Mouse (Mus musculus) intestine, embryonic 14.5 days (tissue): ENCODE measurements around the gene Prrg1. TPM values are rescaled to one million over a fixed set of nuclear protein-coding genes. Genes with fewer than 3 reads are reported as not detected.

ENCODE experiments used
- ATAC-seq: fragments of 200-750 bp; cut with Nextera tagmentation; replicated peaks from 2 replicates; pipeline ENCODE4 v1.8.0; 2017; ENCODE audit warnings: low read depth, moderate number of reproducible peaks, moderate TSS enrichment, moderate library complexity; ENCODE audit not compliant: low FRiP score, low TSS enrichment
- DNase-seq: peaks from one replicate; pipeline ENCODE4 v3.0.0-alpha.2; 2018; ENCODE audit warnings: low spot score
- H3K27ac ChIP-seq: fragments of 300-500 bp; sonication (generic); 2 replicates; pipeline ENCODE4 v1.5.1; 2014; ENCODE audit warnings: low read depth, mild to moderate bottlenecking, control low read depth
- H3K27me3 ChIP-seq: fragments of 300-500 bp; sonication (generic); replicated peaks from 2 replicates; pipeline ENCODE4 v1.6.1; 2014; ENCODE audit warnings: low read length, control low read depth; ENCODE audit not compliant: control insufficient read depth, insufficient read depth
- H3K36me3 ChIP-seq: fragments of 300-500 bp; sonication (generic); 2 replicates; pipeline ENCODE4 v1.6.1; 2014; ENCODE audit warnings: low read length, control low read depth; ENCODE audit not compliant: control insufficient read depth, insufficient read depth
- H3K4me1 ChIP-seq: fragments of 300-500 bp; sonication (generic); replicated peaks from 2 replicates; pipeline ENCODE4 v1.6.1; 2014; ENCODE audit warnings: low read length, control low read depth, mixed read lengths; ENCODE audit not compliant: control insufficient read depth, insufficient read depth
- H3K4me2 ChIP-seq: fragments of 300-500 bp; sonication (generic); 2 replicates; pipeline ENCODE4 v1.6.1; 2014; ENCODE audit warnings: low read length
- H3K4me3 ChIP-seq: fragments of 300-500 bp; sonication (generic); 2 replicates; pipeline ENCODE4 v1.5.1; 2014; ENCODE audit warnings: low read depth, low read length, control low read depth, mixed read lengths
- H3K9ac ChIP-seq: fragments of 300-500 bp; sonication (generic); 2 replicates; pipeline ENCODE4 v1.6.1; 2014; ENCODE audit warnings: mild to moderate bottlenecking, low read length
- H3K9me3 ChIP-seq: fragments of 300-500 bp; sonication (generic); 2 replicates; pipeline ENCODE4 v1.6.1; 2016; ENCODE audit warnings: low read length, control low read depth; ENCODE audit not compliant: control insufficient read depth
- WGBS: fragments of 180-500 bp; shearing (Covaris S2); extraction: QIAGEN DNeasy Blood & Tissue Kit; methylation state at CpG from one replicate; pipeline ENCODE4 v1.1.7; 2014; 5-methylcytosine and 5-hydroxymethylcytosine counted together
- polyA plus RNA-seq: library from polyadenylated mRNA; unstranded; fragments of >200 nt; fragmentation: Nextera tagmentation; extraction: Ambion mirVana; gene quantifications from 2 replicates; pipeline ENCODE4 v1.2.1, GENCODE M21; 2014

The Prrg1 gene
- 9.5 and 11.5 TPM in 2 replicates for polyA plus RNA-seq

DNA sequence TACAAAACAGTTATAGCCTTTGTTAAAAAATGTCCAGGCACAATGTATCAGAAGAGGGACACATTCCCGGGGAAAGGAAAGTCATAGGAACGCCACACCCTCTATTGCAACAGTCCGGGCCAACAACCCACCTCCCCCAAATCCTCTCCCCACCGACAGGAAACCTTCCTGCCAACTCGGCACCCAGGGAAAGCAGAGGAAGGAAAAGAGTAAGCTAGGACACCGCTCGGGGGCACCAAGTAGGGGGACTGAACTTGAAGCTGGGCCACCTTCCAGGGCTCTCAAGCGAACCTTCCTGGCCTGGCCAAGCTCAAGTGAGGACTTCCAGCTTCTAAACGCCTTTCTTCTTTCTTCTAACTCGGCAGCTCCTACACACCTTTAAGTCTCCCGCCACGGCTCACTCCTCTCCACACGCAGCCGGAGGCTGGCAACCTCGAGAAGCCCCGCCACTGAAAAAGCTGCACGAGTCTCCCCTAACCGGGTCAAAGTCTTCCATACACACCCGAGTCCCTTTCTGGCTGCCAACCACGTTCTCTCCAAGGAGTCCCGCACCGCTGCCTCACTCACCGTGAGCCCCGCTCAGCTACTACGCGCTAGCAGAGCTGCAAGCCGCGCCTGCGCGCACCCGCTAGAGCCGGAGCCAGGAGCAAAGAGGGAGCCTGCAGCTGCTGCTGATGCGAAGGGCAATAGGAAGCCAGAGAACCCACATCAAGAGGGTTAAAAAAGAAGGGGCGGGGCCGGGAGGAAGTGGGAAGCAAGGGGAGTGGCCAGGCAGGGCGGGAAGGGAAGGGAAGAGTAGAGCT, at the start of gene Prrg1:
Gene Prrg1, minus strand, starts transcription at position 695 of the 803 bp plus-strand sequence.
- H3K4me1 ChIP-seq = no peaks in the 10 kb centered on the region
- no peaks in the 10 kb centered on the region for H3K9me3 ChIP-seq
- H3K4me2 ChIP-seq = peak within 1 kb of the TSS; percentile 37
- H3K27ac ChIP-seq = peak within 1 kb of the TSS; percentile 86
- peak within 1 kb of the TSS; percentile 46 for H3K4me3 ChIP-seq
- H3K27me3 ChIP-seq = no peaks in the 10 kb centered on the region
- peak; percentile 93 for ATAC-seq
- H3K36me3 ChIP-seq = no peaks in the 10 kb centered on the region
- 13% methylated on average over 36 of the region's 36 CpGs for WGBS
- peak within 1 kb of the TSS; percentile 51 for H3K9ac ChIP-seq
- peak; percentile 77 for DNase-seq

- 57% methylated on average over 2 of the region's 2 CpGs for WGBS
- no peaks in the 10 kb centered on the region for H3K9me3 ChIP-seq
- H3K27me3 ChIP-seq = no peaks in the 10 kb centered on the region
- no peaks in the 10 kb centered on the region for H3K36me3 ChIP-seq
- H3K4me2 ChIP-seq = no peak overlapping the region
- ATAC-seq = no peak
- H3K9ac ChIP-seq = no peak overlapping the region
- H3K4me3 ChIP-seq = no peak overlapping the region
- H3K4me1 ChIP-seq = no peaks in the 10 kb centered on the region
- no peak overlapping the region for H3K27ac ChIP-seq
- no peak for DNase-seq
These were observed 22.1 kb upstream of the Prrg1 start for GRCm38 (mm10) chrX:78605814-78606213.

DNA sequence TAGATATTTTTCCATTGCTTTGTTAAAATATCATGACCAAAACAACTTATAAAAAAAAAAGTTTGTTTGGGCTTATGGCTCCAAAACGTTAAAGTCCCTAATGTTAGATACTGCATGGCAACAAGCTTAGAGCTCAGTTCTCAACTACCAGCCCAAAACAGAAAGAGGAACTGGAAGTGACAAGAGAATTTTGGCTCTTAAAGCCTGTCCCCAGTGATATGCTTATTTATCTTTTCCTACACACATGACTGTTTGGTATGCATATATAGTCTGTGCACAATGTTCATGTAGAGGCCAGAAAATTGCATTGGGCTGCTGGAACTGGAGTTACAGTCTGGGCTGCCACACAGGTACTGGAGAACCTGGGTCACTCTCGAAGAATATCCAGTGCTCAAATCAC, 9.4 kb upstream of the Prrg1 start:
- no peaks in the 10 kb centered on the region for H3K9me3 ChIP-seq
- H3K27ac ChIP-seq = no peak overlapping the region
- H3K36me3 ChIP-seq = no peaks in the 10 kb centered on the region
- WGBS = 68% methylated on average over 2 of the region's 2 CpGs
- H3K27me3 ChIP-seq = no peaks in the 10 kb centered on the region
- no peak overlapping the region for H3K4me2 ChIP-seq
- DNase-seq = no peak
- H3K4me1 ChIP-seq = no peaks in the 10 kb centered on the region
- ATAC-seq = no peak
- H3K4me3 ChIP-seq = no peak overlapping the region
- H3K9ac ChIP-seq = no peak overlapping the region

DNA sequence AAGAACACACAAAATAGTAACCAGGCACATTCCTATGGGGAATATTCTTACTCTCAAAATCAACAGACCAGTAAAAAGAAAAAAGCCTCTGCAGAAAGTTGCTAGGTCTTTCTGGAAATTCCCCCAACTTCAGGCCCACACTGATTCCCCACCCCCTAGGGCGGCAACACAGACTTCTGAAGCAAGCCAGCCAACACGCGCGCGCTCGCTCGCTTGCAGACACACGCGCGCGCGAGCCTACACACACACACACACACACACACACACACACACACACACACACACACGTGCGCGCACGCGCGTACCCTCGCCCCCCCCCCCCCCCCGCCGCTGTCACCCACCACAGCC, 868 bp downstream of the Prrg1 start:
- ATAC-seq (peak; percentile 78), DNase-seq (peak; percentile 61)
- Histone ChIP-seq H3K27me3 (no peaks in the 10 kb centered on the region), H3K4me2 (peak overlapping the region; percentile 37), H3K36me3 (no peaks in the 10 kb centered on the region), H3K4me3 (peak overlapping the region; percentile 46), H3K9ac (peak overlapping the region; percentile 51), H3K27ac (peak overlapping the region; percentile 86; the same call in 1 of the 2 replicates), H3K4me1 (no peaks in the 10 kb centered on the region), H3K9me3 (no peaks in the 10 kb centered on the region)
- 28% methylated on average over 6 of the region's 21 CpGs for WGBS

DNA sequence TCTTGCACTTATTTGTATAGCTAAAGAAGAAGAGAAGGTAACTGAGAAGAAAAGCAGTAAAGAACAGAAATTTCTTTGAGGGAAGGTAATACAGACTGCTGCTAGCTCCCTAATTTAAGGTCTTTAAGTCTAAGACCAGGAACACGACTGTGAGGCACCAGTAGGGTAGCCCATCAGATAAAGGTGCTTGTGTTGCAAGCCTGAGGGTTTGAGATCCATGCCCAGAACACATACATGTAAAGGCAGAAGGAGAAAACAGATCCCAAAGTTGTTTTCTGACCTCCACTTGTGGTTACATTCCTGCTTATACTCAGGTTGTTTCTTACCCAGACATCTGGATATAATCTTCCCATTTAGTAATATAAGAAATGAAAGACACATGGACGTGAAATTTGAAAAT, 20.2 kb downstream of the Prrg1 start:
- Histone ChIP-seq H3K4me3 (no peak overlapping the region), H3K36me3 (no peaks in the 10 kb centered on the region), H3K4me2 (no peak overlapping the region), H3K27me3 (no peaks in the 10 kb centered on the region), H3K27ac (no peak overlapping the region), H3K4me1 (no peaks in the 10 kb centered on the region), H3K9ac (no peak overlapping the region), H3K9me3 (no peaks in the 10 kb centered on the region)
- WGBS = 50% methylated on average over 2 of the region's 2 CpGs
- ATAC-seq = no peak
- no peak for DNase-seq

GRCm38 (mm10) chrX:78553399-78553798, 30.3 kb downstream of the Prrg1 start:
- no peak overlapping the region for H3K9ac ChIP-seq
- no peak for ATAC-seq

GRCm38 (mm10) chrX:78552704-78553103, 31.0 kb downstream of the Prrg1 start:
- Histone ChIP-seq H3K4me2 (no peak overlapping the region), H3K4me3 (no peak overlapping the region), H3K9me3 (no peaks in the 10 kb centered on the region), H3K4me1 (no peaks in the 10 kb centered on the region), H3K27ac (no peak overlapping the region), H3K9ac (no peak overlapping the region), H3K27me3 (no peaks in the 10 kb centered on the region), H3K36me3 (no peaks in the 10 kb centered on the region)
- ATAC-seq = no peak
- 81% methylated on average over 1 of the region's 1 CpGs for WGBS
- no peak for DNase-seq

More at GRCm38 (mm10) chrX:78553399-78553798, 30.3 kb downstream of the Prrg1 start:
- Histone ChIP-seq H3K4me3 (no peak overlapping the region), H3K9me3 (no peaks in the 10 kb centered on the region), H3K4me2 (no peak overlapping the region), H3K4me1 (no peaks in the 10 kb centered on the region), H3K36me3 (no peaks in the 10 kb centered on the region), H3K27me3 (no peaks in the 10 kb centered on the region), H3K27ac (no peak overlapping the region)
- DNase-seq = no peak
- 76% methylated on average over 2 of the region's 2 CpGs for WGBS

DNA sequence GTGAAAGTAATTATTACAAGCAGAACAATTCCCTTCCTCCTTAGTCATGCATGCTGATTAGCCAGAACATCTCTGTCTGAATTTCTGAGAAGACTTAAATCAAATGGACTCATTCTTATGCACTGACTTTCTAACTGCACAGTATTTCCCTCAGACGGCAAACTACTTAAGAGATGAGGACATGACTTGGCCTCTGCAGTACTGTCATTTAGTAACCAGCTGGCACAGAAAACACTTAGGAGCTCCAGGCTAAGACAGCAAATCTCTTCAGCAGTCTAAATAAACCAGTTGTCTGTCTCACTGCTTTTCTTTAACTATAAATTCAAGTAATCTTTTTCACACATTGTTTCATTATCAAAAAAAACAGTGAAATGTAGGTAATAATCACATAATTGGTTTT, 36.0 kb downstream of the Prrg1 start:
- Histone ChIP-seq H3K36me3 (no peaks in the 10 kb centered on the region), H3K27me3 (no peaks in the 10 kb centered on the region), H3K4me1 (no peaks in the 10 kb centered on the region), H3K4me3 (no peak overlapping the region), H3K9ac (no peak overlapping the region), H3K4me2 (no peak overlapping the region), H3K9me3 (no peaks in the 10 kb centered on the region), H3K27ac (no peak overlapping the region)
- no peak for DNase-seq
- 48% methylated on average over 1 of the region's 1 CpGs for WGBS
- no peak for ATAC-seq

DNA sequence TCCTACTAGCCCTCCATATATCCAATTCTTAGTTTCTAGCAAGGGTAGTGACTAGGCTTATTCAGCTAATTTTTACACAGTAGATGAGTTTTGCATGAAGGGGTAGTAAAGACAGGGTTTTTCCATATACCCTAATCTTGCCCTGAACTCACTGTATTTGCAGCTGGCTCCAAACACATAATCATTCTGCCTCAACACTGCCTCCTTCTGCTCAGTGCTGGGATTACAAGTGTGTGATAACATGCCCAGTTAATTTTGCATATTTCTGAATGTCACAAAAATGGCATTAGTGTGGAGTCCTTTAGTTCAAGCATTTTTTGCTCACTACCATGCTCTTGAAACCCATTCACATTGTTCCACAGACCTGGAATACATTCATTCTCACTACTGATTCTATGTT, 44.0 kb downstream of the Prrg1 start:
- H3K27ac ChIP-seq = no peak overlapping the region
- H3K27me3 ChIP-seq = no peaks in the 10 kb centered on the region
- H3K4me2 ChIP-seq = no peak overlapping the region
- no peak for DNase-seq
- H3K9me3 ChIP-seq = no peaks in the 10 kb centered on the region
- H3K4me3 ChIP-seq = no peak overlapping the region
- no peak overlapping the region for H3K9ac ChIP-seq
- no peaks in the 10 kb centered on the region for H3K4me1 ChIP-seq
- H3K36me3 ChIP-seq = no peaks in the 10 kb centered on the region
- no peak for ATAC-seq
